Mouse (Mus musculus): ENCODE data around the gene Elmo1.

DNA sequence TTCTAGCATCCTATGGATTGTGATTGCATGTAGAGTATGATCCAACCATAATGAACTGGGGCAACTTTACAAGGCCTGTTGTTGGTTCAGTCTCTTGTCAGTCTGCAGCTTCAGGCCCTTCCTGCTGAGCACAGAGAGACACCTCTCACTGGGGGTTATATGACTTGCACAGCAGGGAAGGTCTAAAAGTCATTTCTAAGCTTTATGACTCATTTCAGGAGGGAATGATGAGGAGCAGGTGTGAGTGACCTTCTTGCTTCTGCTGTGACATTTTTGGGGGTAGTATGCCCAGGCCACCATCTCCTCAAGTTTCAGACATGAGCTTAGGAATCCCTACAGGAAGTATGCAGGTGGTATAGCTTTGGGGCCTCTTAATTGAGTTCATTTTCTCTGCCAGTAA lies 46.4 kb downstream of the Elmo1 start:
- TF ChIP-seq POLR2A (IDR thresholded peaks at IDR 0.05; ENCODE audit: extremely low read depth, insufficient read depth, low read length) = no peak
- TF ChIP-seq CTCF (IDR thresholded peaks at IDR 0.05; ENCODE audit: low read depth, low read length) = no peak

Measured in liver, adult 2 months (tissue).